Mouse (Mus musculus) heart, postnatal 0 days (tissue): Measurements from ENCODE around the gene Zfp867. TPM values are rescaled to one million over a fixed set of nuclear protein-coding genes. Genes with fewer than 3 reads are reported as not detected.

Experiments
- ATAC-seq: fragments of 200-750 bp; cut with Nextera tagmentation; 2 replicates; pipeline ENCODE4 v1.8.0; 2017; ENCODE audit warnings: low read depth, moderate number of reproducible peaks, moderate library complexity; ENCODE audit not compliant: insufficient read depth
- DNase-seq: peaks from one replicate; pipeline ENCODE4 v3.0.0-alpha.2; 2016; ENCODE audit warnings: low spot score
- H3K27ac ChIP-seq: fragments of 300-500 bp; sonication (generic); 2 replicates; pipeline ENCODE4 v1.5.1; 2014; ENCODE audit warnings: low read depth, mild to moderate bottlenecking
- H3K27me3 ChIP-seq: fragments of 300-500 bp; sonication (generic); 2 replicates; pipeline ENCODE4 v1.6.1; 2014; ENCODE audit warnings: low read length, mixed read lengths; ENCODE audit not compliant: control insufficient read depth, insufficient read depth
- H3K36me3 ChIP-seq: fragments of 300-500 bp; sonication (generic); replicated peaks from 2 replicates; pipeline ENCODE4 v1.6.1; 2014; ENCODE audit warnings: low read length, mixed read lengths; ENCODE audit not compliant: control insufficient read depth, insufficient read depth
- H3K4me1 ChIP-seq: fragments of 300-500 bp; sonication (generic); 2 replicates; pipeline ENCODE4 v1.6.1; 2014; ENCODE audit warnings: antibody characterized with exemption; ENCODE audit not compliant: control insufficient read depth, insufficient read depth
- H3K4me2 ChIP-seq: fragments of 300-500 bp; sonication (generic); 2 replicates; pipeline ENCODE4 v1.6.1; 2014; ENCODE audit warnings: low read depth, mild to moderate bottlenecking, low read length, moderate library complexity
- H3K4me3 ChIP-seq: fragments of 300-500 bp; sonication (generic); 2 replicates; pipeline ENCODE4 v1.5.1; 2014; ENCODE audit warnings: low read depth, low read length
- H3K9ac ChIP-seq: fragments of 300-500 bp; sonication (generic); replicated peaks from 2 replicates; pipeline ENCODE4 v1.6.1; 2014; ENCODE audit warnings: low read depth, low read length, mixed read lengths
- H3K9me3 ChIP-seq: fragments of 300-500 bp; sonication (generic); replicated peaks from 2 replicates; pipeline ENCODE4 v1.6.1; 2016; ENCODE audit warnings: low read length; ENCODE audit not compliant: control insufficient read depth
- CTCF ChIP-seq: IDR thresholded peaks from 2 replicates; pipeline ENCODE4 v1.5.1; 2016; ENCODE audit warnings: antibody characterized with exemption, control low read depth, low read depth
- EP300 ChIP-seq: IDR thresholded peaks from 2 replicates; pipeline ENCODE4 v1.6.1; 2016; ENCODE audit warnings: antibody characterized with exemption, low read depth
- WGBS: fragments of 180-500 bp; shearing (Covaris S2); extraction: QIAGEN DNeasy Blood & Tissue Kit; methylation state at CpG from one replicate; pipeline ENCODE4 v1.1.7; 2014; 5-methylcytosine and 5-hydroxymethylcytosine counted together
- polyA plus RNA-seq: library from polyadenylated mRNA; unstranded; fragments of >200 nt; fragmentation: Nextera tagmentation; extraction: Ambion mirVana; gene quantifications from 2 replicates; pipeline ENCODE4 v1.2.1, GENCODE M21; 2015
- total RNA-seq: library from RNA; depleted of rRNA; stranded (reverse); fragments of >200 nt; gene quantifications from 2 replicates; pipeline ENCODE4 v1.2.3, GENCODE M21; 2014; ENCODE audit warnings: low replicate concordance; rRNA removed

The Zfp867 gene
- total RNA-seq (4.1 and 8.3 TPM in 2 replicates), polyA plus RNA-seq (6.4 and 6.5 TPM in 2 replicates)

- Histone ChIP-seq H3K27me3 (no peaks in the 10 kb centered on the region), H3K9me3 (no peaks in the 10 kb centered on the region), H3K9ac (peak within 1 kb of the TSS; percentile 84), H3K27ac (peak within 1 kb of the TSS; percentile 82), H3K4me2 (peak within 1 kb of the TSS; percentile 94), H3K4me1 (peaks cover 10% of the 10 kb centered on the region; the same call in 1 of the 2 replicates), H3K36me3 (no peaks in the 10 kb centered on the region), H3K4me3 (peak within 1 kb of the TSS; percentile 65)
- DNase-seq: peak; percentile 85
- under 1% methylated on average over 19 of the region's 19 CpGs for WGBS
- ATAC-seq: peak; percentile 90
- TF ChIP-seq EP300 (no peak), CTCF (no peak)
Observed at GRCm38 (mm10) chr11:59472326-59472677, at the start of gene Zfp867. Gene Zfp867 (minus strand): TSS chr11:59472474.

- no peaks in the 10 kb centered on the region for H3K36me3 ChIP-seq
- WGBS: 64% methylated on average over 6 of the region's 6 CpGs
- H3K4me1 ChIP-seq: no peaks in the 10 kb centered on the region
- H3K4me2 ChIP-seq: no peak overlapping the region
- H3K27ac ChIP-seq: no peak overlapping the region
- ATAC-seq: no peak
- DNase-seq: no peak
- H3K27me3 ChIP-seq: no peaks in the 10 kb centered on the region
- no peaks in the 10 kb centered on the region for H3K9me3 ChIP-seq
- H3K9ac ChIP-seq: no peak overlapping the region
- TF ChIP-seq CTCF (no peak), EP300 (no peak)
- no peak overlapping the region for H3K4me3 ChIP-seq
Observed at GRCm38 (mm10) chr11:59519741-59520495, 47.6 kb upstream of the Zfp867 start.

GRCm38 (mm10) chr11:59518226-59518625, 46.0 kb upstream of the Zfp867 start:
- Histone ChIP-seq H3K4me2 (no peak overlapping the region), H3K4me1 (no peaks in the 10 kb centered on the region), H3K9me3 (no peaks in the 10 kb centered on the region), H3K27me3 (no peaks in the 10 kb centered on the region), H3K36me3 (no peaks in the 10 kb centered on the region), H3K4me3 (no peak overlapping the region), H3K9ac (no peak overlapping the region), H3K27ac (no peak overlapping the region)
- WGBS: 48% methylated on average over 10 of the region's 10 CpGs
- DNase-seq (no peak), ATAC-seq (peak; percentile 55; the same call in 1 of the 2 replicates)
- TF ChIP-seq EP300 (no peak), CTCF (no peak)

GRCm38 (mm10) chr11:59517441-59517840, 45.2 kb upstream of the Zfp867 start:
- TF ChIP-seq CTCF (no peak), EP300 (no peak)
- H3K9me3 ChIP-seq: no peaks in the 10 kb centered on the region
- WGBS: 94% methylated on average over 1 of the region's 1 CpGs
- H3K9ac ChIP-seq: no peak overlapping the region
- ATAC-seq (no peak), DNase-seq (no peak)
- no peaks in the 10 kb centered on the region for H3K36me3 ChIP-seq
- no peak overlapping the region for H3K27ac ChIP-seq
- H3K4me3 ChIP-seq: no peak overlapping the region
- no peaks in the 10 kb centered on the region for H3K27me3 ChIP-seq
- H3K4me2 ChIP-seq: no peak overlapping the region
- no peaks in the 10 kb centered on the region for H3K4me1 ChIP-seq

- no peaks in the 10 kb centered on the region for H3K4me1 ChIP-seq
- H3K9me3 ChIP-seq: no peaks in the 10 kb centered on the region
- H3K27me3 ChIP-seq: no peaks in the 10 kb centered on the region
- no peaks in the 10 kb centered on the region; the same call in 1 of the 2 replicates for H3K36me3 ChIP-seq
- 37% methylated on average over 3 of the region's 3 CpGs for WGBS
- H3K4me2 ChIP-seq: no peak overlapping the region
- no peak for ATAC-seq
- H3K9ac ChIP-seq: no peak overlapping the region
- DNase-seq: no peak
- peak overlapping the region; percentile 55 for H3K27ac ChIP-seq
- no peak overlapping the region for H3K4me3 ChIP-seq
- TF ChIP-seq EP300: no peak
- TF ChIP-seq CTCF: no peak
Observed at GRCm38 (mm10) chr11:59514789-59515188, 42.5 kb upstream of the Zfp867 start.
